Mouse (Mus musculus) cerebellum, postnatal 25 days (tissue): Measurements from ENCODE around the gene Rpusd1.
"Not testable (repeated sequence)": the region's sequence is repeated elsewhere in the genome, so short reads cannot be mapped to it uniquely, and the experiment has no call there.

Experiments used
- DNase-seq, 2 experiments: peaks; one replicate each; pipeline ENCODE4 v3.0.0; 2021; ENCODE audit warnings: mixed read lengths in 2 of 2

The Rpusd1 gene

DNA sequence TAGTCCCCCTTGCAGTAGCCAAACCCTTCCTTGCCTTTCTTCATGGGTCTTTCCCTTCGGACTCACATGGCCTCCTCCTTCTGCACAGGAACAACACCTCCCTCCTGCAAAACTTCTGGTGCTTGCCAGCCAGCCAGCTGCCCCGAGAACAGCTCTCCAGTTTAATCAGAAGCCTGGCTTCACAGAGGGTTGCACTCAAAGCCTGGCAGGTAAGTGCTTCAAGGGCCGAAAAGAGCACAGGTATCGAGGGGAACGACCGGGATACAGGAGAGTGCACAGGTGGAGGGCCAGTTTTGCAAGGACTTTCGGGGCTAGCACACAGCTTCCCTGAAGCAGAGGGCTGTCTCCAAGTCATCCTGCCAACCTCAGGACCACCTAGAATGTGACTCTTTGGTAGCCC, 11.4 kb downstream of the Rpusd1 start:
- DNase-seq: no peak

DNA sequence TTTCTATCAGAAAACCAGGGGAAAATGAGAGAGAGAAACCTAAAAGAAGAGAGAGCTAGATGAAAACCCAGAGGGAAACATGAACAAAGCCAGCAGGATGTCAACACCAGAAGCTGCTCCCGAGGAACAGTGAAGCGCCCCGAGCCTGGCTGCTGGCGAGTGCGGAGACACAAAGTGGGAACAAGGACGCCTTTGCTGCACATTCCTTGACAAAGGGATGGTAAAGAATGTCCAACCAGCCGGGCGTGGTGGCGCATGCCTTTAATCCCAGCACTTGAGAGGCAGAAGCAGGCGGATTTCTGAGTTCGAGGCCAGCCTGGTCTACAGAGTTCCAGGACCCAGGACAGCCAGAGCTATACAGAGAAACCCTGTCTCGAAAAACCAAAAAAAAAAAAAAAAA, 14.0 kb downstream of the Rpusd1 start:
- DNase-seq: not testable (repeated sequence)

DNA sequence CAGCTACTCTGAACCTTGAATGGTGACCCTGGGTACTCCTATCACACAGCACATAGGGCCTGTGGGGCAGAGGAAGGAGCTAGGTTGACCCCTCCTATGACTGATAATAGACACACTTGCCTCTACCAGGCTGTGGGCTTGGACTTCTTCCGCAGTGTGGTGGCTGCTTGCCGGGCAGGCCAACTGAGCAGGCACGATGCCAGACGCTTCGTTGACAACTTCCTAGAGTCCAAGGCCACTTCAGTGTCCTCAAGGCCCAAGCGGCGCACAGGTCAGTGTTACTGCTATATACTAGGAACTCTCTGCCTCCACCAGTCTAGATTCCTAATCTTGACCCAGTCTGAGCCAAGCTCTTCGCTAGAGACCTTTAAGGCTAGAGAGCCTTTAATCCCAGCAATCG, 16.4 kb downstream of the Rpusd1 start:
- no peak for DNase-seq

DNA sequence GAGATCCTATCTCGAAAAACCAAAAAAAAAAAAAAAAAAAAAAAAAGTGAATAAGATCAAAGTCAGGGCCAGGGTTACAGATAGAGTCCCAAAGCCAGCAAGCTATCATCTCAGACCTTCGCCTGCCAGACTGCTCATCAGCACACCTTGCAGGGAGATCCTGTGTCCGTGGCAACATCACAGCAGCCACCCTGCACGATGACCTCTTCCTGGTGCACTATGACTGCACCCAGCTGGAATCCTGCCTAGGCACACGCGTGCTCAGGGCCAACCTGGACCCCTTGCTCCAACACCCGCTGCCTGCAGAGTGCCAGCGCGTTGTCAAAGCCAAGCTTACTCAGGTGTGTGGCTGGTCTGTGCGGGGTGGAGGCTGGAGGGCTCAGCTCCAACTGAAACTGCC, 16.8 kb downstream of the Rpusd1 start:
- DNase-seq: no peak

DNA sequence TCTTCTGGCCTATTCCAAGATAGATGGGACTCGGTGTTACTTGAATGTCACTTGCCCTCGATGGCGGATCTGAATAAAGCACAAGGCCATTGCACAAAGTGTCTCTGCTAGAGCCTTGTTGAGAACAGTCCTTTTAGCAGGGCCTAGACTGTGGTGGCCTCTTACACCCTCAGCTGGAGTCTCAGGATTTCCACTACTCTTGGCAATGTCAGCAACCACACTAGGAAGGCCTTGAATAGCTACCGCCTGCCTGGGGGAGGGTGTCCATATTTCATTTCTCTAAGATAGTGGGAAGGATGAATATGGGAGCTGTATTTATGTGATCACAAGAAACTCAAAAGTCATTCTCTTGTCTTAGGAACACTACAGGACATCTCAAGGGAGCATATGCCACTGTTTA, 20.8 kb downstream of the Rpusd1 start:
- no peak for DNase-seq

DNA sequence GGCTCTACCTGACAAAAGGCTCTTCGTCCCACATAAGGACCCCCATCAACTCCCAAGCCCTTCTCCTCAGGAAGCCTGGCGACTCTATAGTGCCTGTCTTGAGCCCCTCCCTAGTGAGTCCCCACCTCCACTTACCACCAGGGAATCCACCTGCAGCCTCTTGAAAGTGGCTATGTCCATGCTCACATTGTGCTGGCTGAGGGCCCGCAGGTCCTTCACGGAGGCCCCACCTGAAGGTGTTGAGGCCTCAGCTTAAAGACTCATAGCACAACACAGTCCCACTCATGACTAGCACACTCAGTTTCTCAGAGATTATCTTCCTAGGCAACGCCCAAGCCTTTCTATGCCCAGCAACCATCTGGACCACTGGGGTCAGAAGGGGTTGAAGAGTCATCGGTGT, 21.8 kb downstream of the Rpusd1 start:
- no peak for DNase-seq

DNA sequence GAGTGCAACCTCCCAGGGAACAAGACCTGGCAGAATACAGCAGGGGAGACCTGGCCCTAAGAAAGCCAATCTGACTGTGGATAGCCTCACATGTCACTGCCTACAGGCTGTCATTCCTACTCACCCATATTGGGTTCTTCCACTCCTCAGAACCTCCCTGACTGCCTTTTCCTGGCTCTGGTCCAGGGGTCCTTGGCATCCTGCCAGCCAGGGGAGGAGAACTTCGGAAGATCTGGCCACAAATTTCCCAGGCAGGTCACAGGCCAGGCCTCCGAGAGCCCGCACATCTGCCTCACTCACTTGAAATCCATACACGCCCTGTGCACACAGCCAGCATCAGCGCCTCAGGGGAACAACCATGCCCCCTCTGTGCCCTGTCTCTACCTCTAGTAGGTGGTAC, 24.0 kb downstream of the Rpusd1 start:
- DNase-seq: peak in 1 of 2 experiments; percentile 45

DNA sequence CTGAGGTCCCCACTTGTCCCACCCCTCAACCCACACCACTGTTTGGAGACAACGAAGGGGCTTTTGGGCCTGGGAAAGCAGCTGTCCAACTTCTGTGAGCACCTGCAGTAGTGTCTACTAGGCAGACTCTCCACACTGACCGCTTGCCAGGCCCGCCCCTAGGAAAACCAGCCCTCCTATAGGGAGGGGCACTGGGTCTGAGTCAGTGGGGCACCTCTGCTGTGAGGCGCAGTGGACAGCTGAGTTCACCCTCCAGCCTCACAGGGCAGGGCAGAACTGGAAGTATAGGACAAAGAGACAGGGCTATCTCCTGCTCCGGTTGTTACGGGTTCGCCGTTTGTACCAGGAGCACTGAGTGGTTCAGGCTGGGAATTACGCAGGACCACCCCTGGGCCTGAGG, 26.8 kb downstream of the Rpusd1 start, which contains the start of gene Msln:
TSS of gene Msln (minus strand) at position 138 of the 400 bp plus-strand sequence.
- no peak for DNase-seq

DNA sequence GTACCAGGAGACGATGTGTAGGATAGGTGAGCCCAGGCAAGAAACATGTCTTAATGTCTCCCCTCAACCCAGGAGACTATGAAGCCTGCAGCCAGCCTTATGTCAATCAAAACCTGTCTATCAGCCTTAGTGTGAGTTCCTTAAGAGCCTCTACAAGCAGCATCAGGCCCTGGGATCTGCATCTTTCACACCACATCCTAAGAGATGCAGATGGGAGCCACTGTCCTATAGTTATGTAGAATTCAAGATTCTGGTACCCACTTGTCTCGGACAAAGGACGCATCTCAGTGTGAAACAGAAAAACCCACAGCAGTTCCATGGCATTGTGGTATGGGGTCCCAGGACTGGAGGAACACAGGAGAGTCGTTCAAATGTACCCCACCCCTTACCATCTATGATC, 27.6 kb downstream of the Rpusd1 start:
- no peak for DNase-seq

DNA sequence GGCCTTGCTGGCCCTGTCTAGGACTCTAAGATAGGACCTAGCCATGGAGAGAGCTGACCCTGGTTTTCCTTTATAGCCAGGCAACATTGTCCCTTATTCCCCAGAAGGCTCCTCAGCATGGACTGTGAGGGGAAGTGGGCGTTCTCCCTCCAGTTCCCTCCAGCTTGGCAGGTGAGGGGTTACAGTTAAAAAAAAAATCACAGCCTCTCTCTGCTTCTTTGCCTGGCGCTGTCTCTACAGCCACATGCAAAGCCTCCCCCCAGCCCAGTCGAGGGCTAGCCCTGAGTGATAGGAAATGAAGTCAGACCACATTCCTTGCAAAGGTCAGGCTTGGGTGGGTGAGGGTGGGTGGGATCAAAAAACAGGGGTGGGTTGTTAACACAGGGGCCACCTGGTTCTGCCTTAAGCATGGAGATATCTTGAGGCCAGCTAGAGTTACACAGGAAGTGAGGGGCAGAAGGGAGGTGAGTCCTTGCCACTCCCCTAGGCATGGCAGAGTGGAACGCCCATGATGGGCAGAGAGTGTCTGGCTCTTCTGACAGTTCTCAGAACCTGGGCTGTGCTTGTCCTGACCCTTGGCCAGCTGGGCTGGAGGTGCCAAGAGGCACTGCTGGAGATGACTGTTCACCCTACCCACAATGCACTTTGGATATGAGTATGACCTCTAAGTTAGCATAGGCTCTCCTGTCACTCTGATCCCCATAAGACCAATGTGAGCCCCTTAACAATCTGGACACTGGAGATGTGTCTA, 28.3 kb downstream of the Rpusd1 start:
- DNase-seq: no peak

DNA sequence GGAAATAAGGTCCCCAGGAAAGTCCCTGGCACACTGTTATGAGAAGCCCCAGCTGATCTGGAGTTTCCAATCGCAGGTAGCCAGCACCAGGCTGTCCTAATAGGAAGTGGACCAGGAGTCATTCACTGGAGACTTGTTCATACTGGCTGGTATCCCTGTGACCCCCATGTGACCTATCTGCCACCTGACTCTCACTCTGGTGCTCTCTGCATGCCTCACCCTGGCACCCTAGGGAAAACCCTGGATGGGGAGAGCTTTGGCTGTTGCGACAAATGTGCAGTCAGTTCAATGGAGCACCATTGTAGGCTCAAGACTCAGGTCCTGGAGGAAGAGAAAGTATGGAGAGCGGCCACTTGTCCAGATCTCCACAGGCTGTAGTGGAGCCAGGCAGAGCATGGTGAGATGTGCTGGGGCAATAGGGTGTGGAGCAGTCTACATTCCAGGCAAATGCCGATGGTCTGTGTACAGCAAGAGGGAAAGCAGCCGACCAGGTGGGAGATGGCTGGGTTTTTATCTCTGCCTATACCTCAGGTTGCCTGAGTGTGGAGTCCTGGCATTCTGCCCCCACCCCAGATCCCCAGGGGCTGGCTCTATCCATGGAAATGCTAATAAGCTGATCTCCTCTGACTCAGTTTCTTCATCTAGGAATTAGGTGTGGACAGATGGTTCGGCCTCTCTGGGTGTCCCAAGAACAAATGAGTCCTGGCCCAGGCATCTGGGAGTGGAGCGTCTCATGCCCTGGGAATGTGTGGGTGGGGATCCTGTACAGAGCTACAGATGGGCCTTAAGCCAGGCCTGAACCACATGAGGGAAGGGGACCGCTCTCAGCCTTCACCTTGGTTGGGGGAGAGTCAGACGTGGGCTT, 29.1 kb downstream of the Rpusd1 start:
- DNase-seq: no peak

DNA sequence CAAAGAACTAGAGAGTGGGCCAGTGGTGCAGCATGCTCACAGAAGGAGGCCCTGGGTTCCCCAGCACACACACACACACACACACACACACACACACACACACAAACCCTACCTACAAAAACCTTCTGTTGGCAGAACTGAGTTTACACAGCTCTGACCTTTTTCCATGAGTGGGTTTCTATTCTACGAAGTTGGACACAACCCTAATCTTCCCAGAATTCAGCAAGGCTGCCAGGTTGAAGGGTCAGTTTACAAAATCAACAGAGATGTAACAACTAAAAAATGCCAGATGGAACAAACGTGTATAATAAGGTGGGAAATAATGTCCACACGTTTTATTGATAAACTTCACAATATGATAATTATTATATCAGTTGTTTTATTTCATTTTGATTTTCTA, 30.2 kb downstream of the Rpusd1 start:
- no peak for DNase-seq

DNA sequence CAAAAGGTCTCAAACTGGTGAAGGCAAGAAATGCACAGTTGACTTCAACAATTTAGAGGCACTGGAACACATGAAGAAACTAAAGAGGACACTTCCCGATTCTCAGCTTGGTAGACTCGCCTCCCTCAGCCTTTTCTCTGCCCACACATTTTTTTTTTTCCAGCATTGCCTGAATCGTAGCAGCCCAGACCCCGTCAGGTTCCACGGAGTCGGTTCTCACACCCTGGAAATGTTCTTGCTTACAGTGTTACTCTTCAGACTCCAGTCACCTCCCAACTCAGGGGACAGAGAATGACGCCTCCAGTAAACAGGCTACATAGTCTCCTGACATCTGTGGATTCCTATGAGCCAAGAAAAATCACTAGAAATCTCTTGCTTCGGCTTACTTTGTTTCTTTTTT, 32.7 kb downstream of the Rpusd1 start:
- no peak for DNase-seq

DNA sequence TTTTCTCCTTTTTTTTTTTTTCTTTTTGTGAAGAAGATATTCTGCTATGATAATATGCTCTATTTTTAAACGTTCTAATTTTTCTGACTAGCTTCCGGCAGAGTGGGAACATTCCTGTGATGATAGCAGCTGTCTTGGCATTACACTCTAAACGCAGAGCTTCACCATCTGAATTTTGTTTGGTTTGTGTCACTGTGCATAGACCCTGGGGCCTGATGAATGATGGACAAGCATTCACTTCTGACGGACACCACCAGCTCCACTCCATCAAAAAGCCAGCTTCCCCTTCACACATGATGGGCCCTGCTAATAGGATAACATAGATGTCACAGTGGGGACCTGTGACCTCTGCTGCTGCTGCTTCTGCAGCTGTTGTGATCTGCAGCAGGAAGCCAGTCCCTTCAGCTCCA, 34.1 kb downstream of the Rpusd1 start:
- DNase-seq: no peak

DNA sequence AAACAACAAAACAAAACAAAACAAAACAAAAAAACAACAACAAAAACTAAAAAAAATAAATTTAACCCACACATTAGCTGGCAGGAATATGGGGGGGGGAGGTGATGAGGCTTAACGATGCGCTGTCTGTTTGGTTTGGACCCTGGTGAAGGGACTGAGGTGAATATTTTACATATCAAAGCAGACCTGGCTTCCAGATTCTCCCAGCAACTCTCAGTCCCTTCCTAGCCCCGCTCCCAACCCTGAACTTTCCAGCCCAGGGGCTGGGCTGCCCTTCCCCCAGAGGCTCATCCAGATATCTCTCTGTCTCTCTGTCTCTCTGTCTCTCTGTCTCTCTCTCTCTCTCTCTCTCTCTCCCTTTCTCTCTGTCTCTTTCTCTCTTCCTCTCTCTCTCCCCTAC, 35.1 kb downstream of the Rpusd1 start:
- DNase-seq: no peak

DNA sequence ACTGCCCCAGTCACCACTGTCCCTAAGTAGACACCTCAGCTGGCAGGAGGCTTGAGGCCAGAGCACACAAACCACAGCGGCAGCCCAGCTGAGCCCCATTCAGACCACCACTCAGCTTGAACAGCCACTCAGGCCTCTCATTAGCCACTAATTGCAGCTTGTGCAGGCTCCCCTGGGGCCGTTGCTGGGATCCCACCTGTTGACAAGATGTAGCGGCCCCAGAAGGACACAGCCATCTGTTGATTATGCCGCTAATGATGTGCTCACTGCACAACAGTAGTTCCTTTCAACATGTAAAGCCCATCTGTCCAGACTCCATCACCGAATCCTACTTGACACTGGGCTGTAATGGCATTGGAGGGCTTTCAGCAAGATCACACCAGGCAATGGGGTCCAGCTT, 38.4 kb downstream of the Rpusd1 start:
- no peak for DNase-seq

DNA sequence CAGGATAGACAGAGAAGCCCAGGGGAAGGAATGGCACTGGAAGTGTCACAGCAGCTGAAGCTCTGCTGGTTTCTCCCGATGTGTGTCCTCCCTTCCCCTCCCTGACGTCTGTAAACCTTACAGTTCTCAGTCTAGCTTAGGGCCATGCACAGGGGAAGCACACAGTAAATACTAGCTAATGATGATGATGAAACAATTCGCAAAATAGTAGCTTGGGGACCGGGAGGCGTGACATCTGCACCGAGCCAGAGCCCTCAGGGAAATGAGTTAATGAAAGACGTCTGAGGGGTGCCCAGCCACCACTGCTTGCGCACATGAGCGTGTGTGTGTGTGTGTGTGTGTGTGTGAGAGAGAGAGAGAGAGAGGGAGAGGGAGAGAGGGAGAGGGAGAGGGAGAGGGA, 41.9 kb downstream of the Rpusd1 start:
- DNase-seq: no peak

DNA sequence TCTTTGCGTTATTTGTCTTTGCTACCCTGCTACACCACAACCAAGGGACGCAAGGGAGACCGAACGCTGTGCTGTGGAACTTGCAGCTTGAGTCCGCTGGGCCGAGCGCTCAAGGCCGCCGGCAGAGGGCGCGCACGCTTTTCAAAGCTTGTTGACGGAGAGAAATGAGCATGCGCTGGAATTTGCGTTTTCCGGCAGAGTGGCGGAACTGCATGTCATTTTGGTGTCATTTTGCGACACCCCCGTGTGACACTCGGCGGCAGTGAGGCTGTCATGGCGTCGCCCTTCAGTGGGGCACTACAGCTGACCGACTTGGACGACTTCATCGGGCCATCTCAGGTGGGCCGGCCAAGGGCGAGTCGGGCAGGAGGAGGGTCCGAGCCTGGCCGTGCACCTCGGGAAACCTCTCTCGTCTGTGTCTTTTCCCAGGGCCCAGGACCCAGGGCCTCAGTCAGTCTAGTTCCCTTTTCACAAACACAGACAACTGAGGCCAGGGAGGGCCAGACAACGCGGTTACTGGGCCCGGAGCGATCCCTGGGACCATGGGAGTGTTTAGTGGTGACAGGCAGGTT, 46.2 kb downstream of the Rpusd1 start, which contains the start of gene Narfl:
TSS of gene Narfl (plus strand) at position 228 of the 572 bp plus-strand sequence.
- DNase-seq: peak; percentile 99

DNA sequence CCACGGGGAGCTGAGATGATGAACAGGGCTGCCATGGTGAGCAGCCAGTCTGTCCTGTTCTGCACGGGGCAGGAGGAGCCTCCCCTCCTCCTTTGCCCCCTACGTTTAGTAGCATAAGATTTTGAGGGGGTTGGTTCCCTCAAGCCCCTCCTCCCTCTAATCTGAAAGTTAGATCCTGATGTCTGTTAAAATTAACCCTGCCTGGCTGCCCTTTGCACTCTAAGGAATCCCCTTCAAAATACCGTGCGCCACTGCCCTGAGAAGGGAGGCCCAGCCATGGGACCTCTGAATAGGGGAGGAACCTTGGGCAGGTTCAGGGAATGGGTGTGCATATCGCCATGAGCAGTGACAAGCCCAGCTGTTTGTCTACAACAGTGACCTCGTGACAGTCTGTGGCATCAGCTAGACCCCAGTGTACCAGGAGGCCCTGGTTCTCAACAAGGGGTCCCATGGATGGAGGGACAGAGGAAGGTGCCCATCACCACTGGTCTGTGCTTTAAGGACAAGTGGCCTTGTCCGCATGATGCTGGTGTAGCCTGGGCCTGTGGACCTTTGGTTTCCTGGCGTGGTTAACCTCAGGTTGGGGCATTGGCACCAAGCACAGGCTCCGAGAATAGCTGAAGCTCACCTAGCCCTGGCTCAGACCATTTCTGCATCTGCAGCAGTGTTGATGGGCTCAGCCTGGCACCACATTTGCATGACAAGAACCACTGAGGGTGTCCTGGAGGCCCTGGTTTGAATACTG, 48.0 kb downstream of the Rpusd1 start:
- DNase-seq: no peak

DNA sequence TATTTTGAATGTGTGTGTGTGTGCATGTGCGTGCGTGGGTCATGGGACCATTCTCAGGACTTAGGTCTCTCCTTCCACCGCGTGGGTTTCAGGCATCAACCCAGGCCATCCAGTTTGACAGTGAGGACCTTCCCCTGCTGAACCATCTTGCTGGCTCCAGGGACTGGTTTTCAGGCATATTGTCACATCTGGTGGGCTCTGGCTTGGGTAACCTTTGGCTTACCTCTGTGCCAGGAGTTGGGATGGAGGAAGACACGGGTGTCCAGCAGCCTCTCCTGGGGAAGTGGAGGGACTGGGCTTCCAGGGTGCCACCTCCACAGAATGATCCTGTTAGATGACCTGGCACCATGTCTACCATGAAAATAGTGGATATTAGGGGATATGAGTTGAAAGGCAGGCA, 50.5 kb downstream of the Rpusd1 start:
- DNase-seq: no peak
